Mouse (Mus musculus): Measurements from ENCODE around the gene Pacsin1. TPM values are rescaled to one million over a fixed set of nuclear protein-coding genes. Genes with fewer than 3 reads are reported as not detected.
"Not testable (repeated sequence)": the region's sequence is repeated elsewhere in the genome, so short reads cannot be mapped to it uniquely, and the experiment has no call there.

The Pacsin1 gene
- total RNA-seq, 2 experiments from 2014 or later = 0.20 to 0.21 TPM

DNA sequence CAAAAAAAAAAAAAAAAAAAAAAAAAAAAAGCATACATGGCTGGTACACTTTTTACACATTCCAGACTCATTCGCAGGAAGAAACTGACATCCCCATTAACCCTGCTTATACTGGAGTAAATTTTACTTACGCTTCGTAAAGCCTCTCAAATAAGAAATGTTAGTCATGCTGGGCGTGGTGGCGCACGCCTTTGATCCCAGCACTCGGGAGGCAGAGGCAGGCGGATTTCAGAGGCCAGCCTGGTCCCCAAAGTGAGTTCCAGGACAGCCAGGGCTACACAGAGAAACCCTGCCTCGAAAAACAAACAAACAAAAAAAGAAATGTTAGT, 19.8 kb upstream of the Pacsin1 start:
- DNase-seq = not testable (repeated sequence)

DNA sequence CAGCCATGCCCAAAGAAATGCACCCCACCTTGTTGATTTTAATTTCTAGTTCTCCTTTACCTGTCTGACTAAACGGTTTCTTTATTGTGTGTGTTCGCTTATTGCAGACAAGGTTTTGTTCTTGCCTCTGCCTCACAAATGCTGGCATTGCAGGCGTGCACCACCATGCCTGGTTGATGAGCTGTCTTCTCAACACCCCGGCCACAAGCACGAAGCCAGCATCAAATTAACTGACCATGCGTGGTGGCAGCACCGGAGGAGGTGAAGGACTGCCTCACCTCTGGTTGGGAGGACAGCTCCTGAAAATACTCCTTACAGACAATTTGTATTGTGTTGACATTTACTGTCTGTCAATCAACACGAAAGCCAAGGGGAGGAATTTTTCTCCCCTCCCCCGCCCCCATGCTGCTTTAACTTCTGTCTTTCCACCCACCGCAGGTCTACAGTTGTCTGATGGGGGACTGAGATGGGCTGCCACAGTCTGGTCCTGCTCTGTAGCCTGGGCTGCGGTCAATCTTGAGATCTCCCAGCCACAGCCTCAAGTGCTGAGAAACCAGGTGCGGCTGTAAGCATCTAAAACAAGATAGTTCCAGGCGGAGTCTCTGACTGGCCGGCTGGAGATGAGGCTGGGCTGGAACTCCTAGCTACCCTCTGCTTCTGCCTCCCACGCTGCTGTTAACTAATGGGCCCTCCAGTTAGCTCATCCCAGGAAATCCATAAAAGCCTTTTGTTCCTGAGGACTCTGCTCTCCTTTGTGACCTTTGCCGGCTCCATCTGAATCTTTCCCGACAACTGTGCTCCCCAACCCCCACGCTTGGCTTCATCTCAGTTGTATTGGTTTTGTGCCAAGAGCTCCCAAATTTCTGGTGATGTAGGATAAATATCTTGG, 18.9 kb upstream of the Pacsin1 start, which contains the start of gene Rps10:
Rps10 (minus strand) TSS at position 538 of the 889 bp plus-strand sequence.
- DNase-seq = no peak

DNA sequence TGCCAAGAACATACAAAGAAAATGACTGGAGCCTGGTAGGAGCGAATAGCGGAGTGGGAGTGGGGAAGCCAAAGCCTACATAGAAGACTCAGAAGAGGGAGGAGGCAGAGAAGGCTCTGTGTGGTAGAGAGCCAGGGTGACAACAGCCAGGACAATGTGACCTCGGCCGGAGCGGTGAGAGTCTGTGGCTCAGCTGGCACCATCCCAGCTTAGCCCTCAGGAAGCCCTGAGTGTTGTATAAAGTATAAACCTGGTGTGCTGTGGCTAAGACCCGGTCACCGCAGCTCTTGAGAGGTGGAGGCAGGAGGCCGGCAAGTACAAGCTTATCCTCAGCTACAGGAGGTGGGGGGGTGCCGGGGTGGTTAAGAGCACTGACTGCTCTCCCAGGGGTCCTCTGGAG, 18.0 kb upstream of the Pacsin1 start:
- DNase-seq = no peak

DNA sequence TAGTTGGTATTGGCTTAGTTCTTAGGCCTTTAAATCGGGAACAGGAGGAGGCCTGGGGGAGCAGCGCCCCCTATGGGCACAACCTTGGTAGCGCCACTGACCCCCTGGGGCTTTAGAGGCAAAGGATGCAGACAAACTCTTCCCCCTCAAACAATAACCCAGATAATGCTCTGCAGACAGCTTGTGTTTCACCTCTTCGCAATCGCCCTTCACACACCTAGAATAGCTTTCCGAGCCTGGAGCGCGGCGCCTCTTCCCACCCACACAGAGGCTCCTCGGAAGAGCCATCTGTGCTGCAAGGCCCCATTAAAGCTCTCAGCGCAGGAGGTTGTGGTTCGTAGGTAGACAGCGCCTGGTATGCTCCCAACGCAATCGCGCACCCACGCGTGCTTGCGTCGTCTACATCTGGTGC, 16.4 kb upstream of the Pacsin1 start:
- DNase-seq = no peak

DNA sequence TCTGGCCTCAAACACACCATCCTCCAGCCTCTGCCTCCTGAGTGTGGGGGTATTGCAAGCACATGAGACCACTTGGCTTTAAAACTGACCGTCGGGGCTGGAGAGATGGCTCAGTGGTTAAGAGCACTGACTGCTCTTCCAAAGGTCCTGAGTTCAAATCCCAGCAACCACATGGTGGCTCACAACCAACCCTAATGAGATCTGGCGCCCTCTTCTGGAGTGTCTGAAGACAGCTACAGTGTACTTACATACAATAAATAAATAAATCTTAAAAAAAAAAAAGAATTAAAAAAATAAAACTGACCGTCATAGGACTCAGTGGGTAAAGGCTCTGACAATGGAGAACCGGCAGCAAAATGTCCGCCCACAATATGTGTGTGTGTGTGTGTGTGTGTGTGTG, 15.5 kb upstream of the Pacsin1 start:
- DNase-seq = not testable (repeated sequence)

DNA sequence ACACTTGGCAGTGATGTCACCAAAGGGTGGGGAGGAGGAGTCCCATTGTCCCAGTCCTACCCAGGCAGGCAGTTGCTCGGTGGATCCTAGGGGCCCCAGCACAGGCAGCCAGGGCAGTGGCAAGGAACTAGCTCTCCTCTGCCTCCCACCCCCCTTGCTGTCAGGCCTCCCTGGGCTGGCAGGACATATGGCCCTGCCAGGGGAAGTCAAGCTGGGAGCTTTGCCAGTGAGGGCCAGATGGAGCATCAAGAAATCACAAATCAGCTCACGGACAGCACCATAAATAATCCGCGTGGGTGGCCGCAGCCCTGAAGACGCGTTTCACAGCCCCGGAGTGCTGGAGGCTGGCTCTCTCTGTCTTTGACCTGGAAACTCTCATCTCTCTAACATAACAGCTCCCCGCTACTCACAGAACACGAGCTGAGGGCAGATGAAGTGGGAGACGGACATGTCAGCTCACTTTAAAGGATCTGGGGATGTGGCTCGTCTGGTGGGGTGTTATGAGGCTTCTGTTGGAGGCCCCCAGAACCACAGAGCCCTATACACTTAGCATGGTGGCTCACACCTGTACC, 12.7 kb upstream of the Pacsin1 start:
- peak; percentile 38 for DNase-seq

DNA sequence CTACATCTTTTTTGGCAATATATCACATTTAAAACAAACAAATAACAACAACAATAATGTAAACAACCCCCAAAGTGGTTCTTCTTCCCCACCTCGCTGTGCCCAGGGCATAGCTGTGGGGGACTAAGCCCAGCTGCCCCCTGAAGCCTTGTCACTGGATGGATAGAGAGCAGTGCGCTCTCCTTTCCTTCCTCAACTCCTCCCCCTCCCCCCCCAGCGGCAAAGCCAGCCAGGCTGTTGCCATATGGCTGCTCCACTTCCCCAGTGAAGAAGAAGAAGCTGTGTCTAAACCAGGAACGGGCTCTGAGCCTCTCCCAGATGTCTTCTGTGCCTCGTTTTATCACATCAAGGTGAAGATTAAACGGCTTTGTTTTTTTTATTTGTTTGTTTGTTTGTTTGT, 12.2 kb upstream of the Pacsin1 start:
- DNase-seq = no peak

DNA sequence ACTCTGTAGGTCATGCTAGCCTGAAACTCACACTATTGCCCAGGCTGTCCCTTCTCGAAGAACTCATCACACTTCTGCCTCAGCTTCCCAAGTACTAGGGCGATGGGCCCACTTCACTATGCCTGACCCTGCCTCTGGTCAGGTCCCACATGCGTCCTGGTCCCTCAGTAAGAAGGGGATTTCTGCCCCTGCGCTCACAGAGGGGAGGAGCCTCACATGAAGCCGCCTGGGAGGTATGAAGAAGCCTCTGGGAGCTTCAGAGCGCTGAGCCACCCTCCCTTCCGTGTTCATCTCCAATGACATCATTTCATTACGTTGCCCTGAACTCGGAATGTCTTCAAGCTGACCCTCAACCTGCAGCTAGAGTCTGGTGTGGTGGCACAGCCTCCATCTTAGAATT, 11.6 kb upstream of the Pacsin1 start:
- no peak for DNase-seq

DNA sequence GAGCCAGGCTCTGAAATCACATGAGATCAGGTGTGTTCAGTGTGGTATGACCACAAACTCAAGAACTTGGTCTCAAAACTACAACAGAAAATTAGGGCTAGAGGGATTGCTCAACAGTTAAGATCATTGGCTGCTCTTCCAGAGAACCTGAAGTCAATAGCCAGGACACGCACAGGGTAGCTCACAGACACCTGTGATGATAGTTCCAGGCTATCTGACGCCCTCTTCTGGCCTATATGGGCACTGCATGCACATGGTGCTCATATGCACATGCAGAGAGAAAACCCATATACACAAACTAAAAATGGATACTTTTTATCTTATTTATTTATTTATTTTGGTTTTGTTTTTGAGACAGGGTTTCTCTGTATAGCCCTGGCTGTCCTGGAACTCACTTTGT, 10.7 kb upstream of the Pacsin1 start:
- no peak for DNase-seq

DNA sequence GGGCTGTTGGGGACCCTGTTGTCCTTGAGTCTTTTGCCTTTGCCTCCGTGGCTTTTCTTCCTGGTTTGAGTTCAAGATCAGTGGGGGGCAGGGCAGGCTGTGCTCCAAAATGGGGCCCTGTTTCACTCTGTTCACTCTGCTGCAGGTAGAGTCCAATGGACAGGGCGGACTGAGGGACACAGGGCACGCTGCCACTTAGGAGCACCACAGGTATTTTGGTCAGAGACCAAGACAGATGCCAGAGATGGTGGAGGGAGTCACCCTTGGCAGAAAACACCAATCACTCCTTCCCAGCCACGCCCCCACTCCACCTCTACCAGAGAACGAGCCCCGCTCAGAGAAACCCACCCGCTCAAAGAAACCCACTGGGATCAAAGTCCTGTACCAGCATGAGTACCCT, 9.5 kb upstream of the Pacsin1 start:
- DNase-seq = no peak

DNA sequence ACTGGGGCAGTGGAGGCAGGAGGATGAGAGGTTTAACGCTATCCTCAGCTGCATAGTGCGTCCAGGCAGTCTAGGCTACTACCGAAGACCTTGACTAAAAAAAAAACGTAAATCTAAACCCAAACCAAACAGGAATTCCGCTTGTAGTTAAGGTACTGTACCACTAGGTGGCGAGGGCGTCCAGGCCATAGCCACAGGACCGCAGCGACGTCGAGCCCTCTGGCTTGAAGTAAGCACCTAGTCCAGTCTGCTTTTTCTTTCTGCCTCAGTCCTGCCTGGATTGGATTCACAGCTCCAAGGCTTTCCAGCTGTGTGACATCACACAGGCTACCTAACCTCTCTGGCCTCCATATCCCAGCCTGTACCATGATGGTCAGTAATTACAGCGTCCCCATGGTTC, 5.1 kb upstream of the Pacsin1 start:
- DNase-seq = peak; percentile 32

DNA sequence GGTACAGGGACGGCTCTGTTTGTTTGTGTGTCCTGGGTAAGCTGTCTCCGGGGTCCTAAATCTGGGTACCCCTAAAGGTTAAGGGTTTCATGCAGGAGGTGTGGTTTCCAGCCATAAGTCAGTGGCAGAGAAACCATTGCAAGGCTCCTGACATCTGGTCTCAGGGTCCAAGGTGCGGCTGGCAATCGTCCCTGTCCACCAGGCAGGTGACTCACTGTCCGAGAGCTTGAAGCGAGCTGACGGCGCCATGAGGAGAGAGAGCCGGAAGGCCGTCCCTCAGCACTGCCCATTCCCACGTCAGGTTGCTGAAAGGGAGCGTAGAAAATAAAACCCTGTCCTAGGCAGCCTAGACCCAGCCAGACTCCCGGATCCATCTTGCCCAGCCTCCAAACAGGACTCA, 4.7 kb upstream of the Pacsin1 start:
- DNase-seq = no peak

DNA sequence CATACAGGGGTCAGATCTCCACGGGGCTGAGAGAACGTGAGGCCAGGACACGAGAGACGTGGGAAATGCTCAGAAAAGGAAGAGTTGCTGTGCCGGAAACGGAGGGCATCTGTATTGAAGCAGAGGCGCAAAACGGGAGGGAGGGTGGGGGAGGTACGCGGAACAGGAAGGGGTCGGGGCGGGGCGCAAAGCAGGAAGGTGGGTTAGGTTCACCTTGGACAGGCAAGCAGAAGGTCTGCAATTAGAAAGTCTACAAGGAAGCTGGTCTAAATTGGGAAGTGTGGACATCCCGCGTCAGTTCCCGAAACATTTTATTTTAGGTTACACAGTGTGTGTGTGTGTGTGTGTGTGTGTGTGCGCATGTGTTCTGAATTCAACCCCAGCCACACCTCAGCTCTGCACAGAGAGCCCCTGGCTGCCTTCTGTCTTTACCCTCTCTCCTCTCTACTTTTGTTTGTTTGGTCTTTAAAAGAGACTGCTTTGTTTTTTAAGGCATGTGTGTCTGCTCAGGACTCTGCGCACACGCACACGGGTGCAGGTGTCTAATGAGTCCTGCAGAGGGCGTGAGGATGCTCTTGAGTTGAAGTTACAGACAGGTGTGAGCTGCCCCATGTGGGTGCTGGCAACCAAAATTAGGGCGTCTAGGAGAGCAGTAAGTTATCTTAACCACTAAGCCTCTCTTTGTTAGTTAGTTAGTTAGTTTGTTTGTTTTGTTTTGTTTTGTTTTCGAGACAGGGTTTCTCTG, 3.1 kb upstream of the Pacsin1 start:
- DNase-seq = no peak

DNA sequence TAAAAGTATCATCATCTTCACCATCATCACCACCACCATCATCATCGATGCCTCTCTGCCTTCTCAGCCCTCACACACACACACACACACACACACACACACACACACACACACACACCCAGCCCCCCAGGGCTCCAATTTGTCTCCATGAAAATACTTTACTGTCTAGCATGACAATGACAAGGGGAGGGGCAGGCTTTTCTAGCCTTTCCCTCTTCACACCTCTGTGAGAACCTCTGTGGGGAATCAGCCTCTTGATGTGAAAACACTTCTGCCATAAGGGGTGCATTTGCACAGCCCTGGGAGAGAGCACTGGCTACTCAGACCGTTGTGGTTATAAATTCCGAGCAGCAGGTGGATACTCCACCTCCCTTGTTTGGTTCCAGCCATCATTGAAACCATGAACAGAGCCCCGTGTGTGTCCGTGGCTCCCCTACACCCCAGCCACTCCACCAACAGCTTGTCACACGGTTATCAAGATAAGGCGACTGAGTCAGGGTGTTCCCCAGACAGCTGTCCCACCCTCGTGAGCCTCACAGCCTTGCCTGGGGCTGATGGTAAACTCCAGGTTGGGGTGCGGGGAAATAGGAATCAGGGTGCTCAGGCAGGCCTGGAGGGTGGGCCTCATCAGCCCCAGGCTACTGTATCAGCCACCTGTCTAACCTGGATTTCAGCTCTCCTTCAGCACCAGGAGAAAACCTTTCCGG, 1.9 kb upstream of the Pacsin1 start:
- no peak for DNase-seq

DNA sequence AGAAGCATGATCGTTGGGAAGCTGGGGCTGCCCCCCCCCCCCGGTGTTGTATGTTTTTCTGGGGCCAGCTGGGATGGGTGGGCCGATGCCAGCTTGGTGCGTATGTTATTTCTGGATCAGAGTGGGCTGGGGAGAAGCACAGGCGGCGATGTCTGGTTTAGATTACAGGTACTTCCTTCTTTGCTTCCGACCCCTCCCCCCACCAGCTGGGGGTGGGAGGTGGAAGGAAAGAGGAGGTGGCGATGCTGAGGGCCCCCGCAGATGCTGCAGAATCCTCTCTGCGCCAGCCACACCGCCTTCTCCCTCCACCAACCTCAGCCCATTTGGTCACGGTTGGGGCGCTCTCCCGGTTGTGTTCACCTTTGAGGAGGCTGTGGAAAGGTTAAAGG, 696 bp downstream of the Pacsin1 start:
- DNase-seq = no peak

DNA sequence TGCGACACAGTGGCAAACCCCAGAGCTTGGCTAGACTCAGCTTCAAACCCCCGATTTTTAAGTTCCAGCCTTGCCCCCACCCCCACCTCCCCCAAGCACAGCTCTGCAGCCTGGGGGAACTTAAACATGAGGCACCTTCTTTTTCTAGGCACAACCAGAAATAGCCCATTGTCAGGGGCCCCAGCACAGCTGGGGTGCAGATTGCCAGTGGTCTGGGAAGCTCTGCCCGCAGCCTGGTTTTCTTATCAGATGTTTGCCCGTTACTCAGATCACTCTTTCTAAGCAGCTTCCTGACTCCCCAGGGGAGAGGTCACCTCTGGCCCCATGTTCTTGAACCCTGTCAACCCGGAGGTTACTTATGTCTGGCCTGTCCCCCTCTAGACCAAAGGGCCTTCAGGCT, 1.1 kb downstream of the Pacsin1 start:
- no peak for DNase-seq

DNA sequence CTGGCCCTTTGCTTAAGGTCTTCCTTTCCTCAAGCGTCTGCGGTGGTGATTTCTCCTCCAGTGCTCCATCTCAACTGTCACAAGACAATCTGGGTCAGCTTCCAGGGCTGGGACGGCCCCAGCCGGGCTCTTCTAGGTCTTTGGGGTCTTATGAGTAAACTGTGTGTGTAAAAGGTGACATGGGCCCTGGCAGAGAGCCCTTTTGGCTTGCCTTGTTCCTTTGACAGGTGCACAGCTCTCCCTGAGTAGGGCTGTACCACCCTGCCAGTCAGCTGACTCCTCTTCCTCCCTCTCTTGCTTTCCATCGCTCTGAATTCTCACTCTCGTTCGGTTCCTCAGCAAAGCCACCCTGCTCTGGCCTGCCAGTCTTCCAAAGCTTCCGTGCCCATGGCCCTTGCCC, 1.8 kb downstream of the Pacsin1 start:
- DNase-seq = no peak

DNA sequence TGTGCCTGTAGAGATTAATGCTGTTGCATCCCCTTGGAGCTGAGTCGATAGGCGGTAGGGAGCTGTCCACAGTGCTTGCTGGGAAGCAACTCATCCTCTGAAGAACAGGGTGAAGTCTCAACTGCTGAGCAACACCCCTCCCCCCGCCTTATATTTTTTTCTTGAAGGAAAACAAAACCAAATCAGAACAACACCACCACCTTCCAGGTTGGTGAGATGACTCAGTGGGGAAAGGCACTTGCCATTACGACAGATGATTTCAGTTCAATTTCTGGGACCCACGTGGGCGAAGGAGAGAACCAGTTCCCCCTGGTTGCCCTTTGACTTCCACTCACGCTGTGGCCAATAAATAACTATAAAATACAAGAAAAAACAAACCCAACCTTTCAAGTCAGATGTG, 3.5 kb downstream of the Pacsin1 start:
- DNase-seq = no peak

DNA sequence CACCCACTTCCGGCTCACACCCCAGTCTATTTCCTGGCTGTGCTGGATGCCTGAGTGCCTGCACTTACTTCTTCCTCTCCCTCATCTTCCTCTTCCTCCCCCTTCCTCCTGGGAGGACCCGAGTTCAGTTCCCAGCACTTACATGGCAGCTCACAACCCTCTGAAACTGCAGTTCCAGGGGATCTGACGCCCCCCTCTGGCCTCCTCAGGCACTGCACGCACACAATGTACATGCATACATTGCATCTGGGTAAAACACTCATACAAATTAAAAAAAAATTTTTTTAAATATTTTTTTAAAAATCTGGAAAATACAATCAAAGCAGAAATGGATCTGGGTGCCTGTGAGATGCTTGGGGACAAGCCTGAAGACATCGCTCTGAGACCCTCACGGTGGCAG, 16.4 kb downstream of the Pacsin1 start:
- DNase-seq = no peak

DNA sequence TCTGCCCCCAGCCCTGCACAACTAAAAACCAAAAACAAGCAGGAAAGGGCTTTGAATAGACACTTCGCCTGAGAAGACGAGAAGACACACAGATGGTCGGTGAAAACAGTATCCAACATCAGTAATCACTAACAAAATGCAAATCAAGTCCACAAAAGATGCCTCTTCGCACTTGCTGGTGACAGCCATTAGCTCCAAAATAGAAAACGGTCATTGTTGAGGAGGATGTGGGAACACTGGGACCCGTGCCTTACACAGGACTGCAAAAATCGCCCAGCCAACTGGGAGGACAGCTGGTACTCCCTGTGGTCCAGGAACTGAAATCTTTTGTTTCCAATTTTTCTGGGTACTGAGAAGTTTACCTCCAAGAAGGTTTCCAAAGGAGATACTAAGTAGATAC, 18.6 kb downstream of the Pacsin1 start:
- DNase-seq = no peak

DNA sequence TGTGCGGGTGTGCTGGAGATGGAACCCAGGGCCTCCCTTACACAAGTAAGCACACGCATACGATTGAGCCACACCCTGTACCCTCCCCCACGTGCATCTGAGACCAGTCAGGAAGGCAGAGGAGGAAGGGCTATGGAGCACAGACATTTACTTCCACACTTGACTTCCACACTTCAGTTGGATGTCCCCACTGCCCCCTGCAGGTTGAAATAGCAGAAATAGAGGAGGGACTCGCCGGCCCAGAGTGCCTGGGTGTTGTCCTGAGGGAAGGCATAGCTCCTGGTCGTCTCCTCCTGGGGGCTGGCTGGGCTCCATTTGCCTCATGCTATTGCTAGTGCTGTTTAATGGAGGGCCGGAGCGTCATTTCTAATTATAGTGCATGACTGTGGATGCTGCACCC, 20.1 kb downstream of the Pacsin1 start:
- no peak for DNase-seq

DNA sequence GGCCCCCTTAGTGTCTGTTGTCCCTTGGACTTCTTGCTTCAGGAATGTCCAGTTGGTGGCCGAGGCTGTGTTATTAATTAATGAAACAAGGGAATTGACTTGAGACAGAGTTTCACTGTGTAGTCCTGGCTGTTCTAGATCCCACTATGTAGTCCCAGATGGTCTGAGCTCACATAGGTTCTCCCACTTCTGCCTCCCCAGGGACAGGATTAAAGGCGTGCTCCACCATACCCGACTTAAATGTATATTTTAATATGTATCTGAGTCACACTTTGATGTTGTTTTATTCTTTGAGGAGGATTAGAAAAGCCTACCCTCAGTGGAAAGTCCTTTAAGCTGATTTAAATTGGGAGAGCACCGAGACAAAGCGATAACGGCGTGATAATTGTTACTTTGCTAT, 21.0 kb downstream of the Pacsin1 start:
- no peak for DNase-seq

DNA sequence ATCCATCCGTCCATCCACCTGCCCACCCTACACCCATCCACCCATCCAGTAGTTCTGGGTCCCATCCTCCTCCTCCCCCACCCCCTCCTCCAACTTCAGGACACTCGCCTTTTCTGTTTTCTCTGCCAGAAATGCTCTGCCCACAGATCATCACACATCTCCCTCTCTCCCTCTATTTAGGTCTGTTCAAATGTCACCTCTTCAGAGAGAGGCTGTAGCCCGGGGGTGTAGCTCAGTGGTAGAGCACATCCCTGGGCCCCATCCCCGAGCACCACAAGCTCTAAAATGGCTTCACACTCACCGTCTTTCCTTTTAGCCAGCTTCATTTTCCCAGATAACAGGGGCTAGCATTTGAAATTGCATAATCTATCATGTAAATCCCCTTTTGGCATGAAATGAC, 22.4 kb downstream of the Pacsin1 start:
- DNase-seq = no peak
